Mouse (Mus musculus) embryonic facial prominence, embryonic 13.5 days (tissue): Measurements from ENCODE around the gene Abl2. TPM values are rescaled to one million over a fixed set of nuclear protein-coding genes. Genes with fewer than 3 reads are reported as not detected.

Experiments used
- ATAC-seq: fragments of 200-750 bp; cut with Nextera tagmentation; 2 replicates; pipeline ENCODE4 v1.8.0; 2017; ENCODE audit warnings: low read depth; ENCODE audit not compliant: insufficient number of reproducible peaks, insufficient read depth, low FRiP score, low TSS enrichment
- H3K27ac ChIP-seq: fragments of 300-500 bp; sonication (generic); 2 replicates; pipeline ENCODE4 v1.5.1; 2015; ENCODE audit warnings: moderate library complexity, mild to moderate bottlenecking, inconsistent platforms
- H3K27me3 ChIP-seq: fragments of 300-500 bp; sonication (generic); 2 replicates; pipeline ENCODE4 v1.6.1; 2015; ENCODE audit warnings: mild to moderate bottlenecking, inconsistent platforms
- H3K36me3 ChIP-seq: fragments of 300-500 bp; sonication (generic); 2 replicates; pipeline ENCODE4 v1.6.1; 2015; ENCODE audit warnings: mild to moderate bottlenecking, inconsistent platforms
- H3K4me1 ChIP-seq: fragments of 300-500 bp; sonication (generic); 2 replicates; pipeline ENCODE4 v1.6.1; 2015; ENCODE audit warnings: inconsistent platforms
- H3K4me2 ChIP-seq: fragments of 300-500 bp; sonication (generic); 2 replicates; pipeline ENCODE4 v1.6.1; 2015; ENCODE audit warnings: moderate library complexity, mild to moderate bottlenecking, inconsistent platforms
- H3K4me3 ChIP-seq: fragments of 300-500 bp; sonication (generic); 2 replicates; pipeline ENCODE4 v1.5.1; 2015; ENCODE audit warnings: mild to moderate bottlenecking, inconsistent platforms
- H3K9ac ChIP-seq: fragments of 300-500 bp; sonication (generic); 2 replicates; pipeline ENCODE4 v1.6.1; 2015; ENCODE audit warnings: mild to moderate bottlenecking, inconsistent platforms
- H3K9me3 ChIP-seq: fragments of 300-500 bp; sonication (generic); 2 replicates; pipeline ENCODE4 v1.6.1; 2016; ENCODE audit warnings: inconsistent platforms
- WGBS: fragments of 180-500 bp; shearing (Covaris S2); methylation state at CpG from one replicate; pipeline ENCODE4 v1.1.7; 2015; ENCODE audit warnings: mixed read lengths; 5-methylcytosine and 5-hydroxymethylcytosine counted together
- polyA plus RNA-seq: library from polyadenylated mRNA; unstranded; fragments of >200 nt; fragmentation: Nextera tagmentation; extraction: Ambion mirVana; gene quantifications from 2 replicates; pipeline ENCODE4 v1.2.1, GENCODE M21; 2015

Abl2 gene
- polyA plus RNA-seq, 1 experiment from 2014 or later: 5.2 TPM

DNA sequence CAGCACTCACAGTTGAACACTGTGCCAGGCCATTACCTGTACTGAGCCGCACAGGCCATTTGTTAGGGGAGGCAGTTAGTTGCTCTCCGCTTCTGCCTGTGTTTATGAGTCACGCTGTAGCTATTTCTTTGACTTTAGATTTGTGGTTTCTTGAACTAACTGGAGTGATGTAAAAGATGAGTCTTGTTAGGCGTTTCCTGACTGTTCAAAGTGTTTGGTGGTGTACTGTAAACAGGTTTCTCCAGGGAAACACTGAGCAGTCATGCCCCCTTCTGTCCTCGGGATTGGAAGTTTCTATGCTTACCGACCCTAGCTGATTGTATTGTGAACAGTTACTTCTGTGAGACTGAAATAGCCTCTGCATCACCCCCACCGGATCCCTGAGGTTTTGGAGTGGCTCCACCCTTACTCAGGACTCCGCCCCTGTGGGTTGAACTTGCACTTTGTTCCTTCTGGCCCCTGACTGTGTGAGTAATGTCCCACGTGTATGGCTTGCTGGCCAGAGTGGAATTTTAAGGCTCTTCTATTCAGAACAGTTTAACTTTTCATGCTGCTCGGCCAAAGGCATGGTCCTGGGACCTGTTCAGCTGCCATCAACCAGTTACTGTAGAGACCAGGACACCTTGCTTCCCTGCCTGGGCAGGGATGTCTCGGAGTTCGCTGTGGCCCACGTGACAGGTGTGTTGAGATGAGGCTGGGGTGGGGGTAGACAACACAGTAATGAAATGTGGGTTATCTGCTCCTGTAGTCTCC is 57.0 kb downstream of the Abl2 start:
- WGBS: 24% methylated on average over 13 of the region's 13 CpGs
- peak overlapping the region; percentile 1; the same call in 1 of the 2 replicates for H3K9ac ChIP-seq
- H3K4me2 ChIP-seq: peak overlapping the region; percentile 37
- H3K27me3 ChIP-seq: no peaks in the 10 kb centered on the region
- peak overlapping the region; percentile 60 for H3K27ac ChIP-seq
- H3K4me3 ChIP-seq: peak overlapping the region; percentile 13; the same call in 1 of the 2 replicates
- no peaks in the 10 kb centered on the region for H3K9me3 ChIP-seq
- no peak for ATAC-seq
- H3K4me1 ChIP-seq: peaks cover 37% of the 10 kb centered on the region
- no peaks in the 10 kb centered on the region for H3K36me3 ChIP-seq

DNA sequence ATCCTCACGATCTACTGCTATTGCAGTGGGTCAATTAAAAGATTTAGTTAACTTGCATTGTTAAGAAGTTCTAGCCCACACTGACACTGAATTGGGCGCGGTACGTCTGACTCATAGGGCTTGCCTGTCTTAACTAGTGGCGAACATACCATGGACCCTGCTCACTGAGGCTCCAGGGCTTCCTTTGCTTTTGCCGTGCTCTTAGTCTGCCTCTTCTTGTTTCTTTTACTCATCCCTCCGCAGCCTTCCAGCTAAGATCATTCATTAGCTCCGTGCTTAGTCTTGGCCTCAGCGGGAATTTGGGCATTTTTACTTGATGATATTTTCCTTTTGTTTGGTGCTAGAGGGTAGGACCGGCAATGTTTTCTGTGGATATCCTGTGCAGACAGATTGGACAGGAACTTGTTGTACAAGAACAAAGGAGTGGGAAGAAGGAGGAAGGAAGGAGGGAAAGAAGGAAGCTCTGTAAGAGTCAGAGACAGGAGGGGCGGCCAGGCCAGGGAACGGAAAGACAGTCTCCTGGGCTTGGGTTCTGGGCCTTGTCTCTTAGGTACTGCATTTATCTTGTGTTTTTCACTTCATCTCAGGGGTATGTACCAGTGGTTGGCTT is 58.5 kb downstream of the Abl2 start:
- H3K4me2 ChIP-seq: peak overlapping the region; percentile 2; the same call in 1 of the 2 replicates
- 28% methylated on average over 12 of the region's 12 CpGs for WGBS
- no peak overlapping the region for H3K4me3 ChIP-seq
- no peaks in the 10 kb centered on the region for H3K27me3 ChIP-seq
- no peaks in the 10 kb centered on the region for H3K9me3 ChIP-seq
- peak overlapping the region; percentile 19; the same call in 1 of the 2 replicates for H3K27ac ChIP-seq
- H3K9ac ChIP-seq: no peak overlapping the region
- no peaks in the 10 kb centered on the region for H3K36me3 ChIP-seq
- H3K4me1 ChIP-seq: peaks cover 41% of the 10 kb centered on the region
- no peak for ATAC-seq

DNA sequence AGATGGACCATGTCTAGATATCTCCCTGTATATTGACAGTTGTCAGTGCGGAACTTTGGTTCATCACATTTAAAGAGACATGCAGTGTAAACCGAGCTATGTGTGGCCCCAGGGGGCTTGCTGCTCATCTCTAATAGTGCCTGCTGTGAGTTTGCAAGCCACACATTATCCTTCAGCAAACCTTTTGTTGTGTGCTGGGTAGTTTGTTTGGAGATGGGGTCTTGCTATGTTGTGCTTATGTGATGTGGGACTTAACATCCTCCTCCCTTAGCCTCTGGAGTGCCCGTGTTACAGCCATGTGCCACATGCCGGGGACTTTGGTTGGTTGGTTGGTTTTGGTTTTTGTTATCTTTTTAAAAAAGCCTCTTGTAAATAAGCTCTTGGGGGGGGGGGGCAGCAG is 59.2 kb downstream of the Abl2 start:
- Histone ChIP-seq H3K27ac (no peak overlapping the region), H3K27me3 (no peaks in the 10 kb centered on the region), H3K9me3 (no peaks in the 10 kb centered on the region), H3K4me3 (no peak overlapping the region), H3K9ac (no peak overlapping the region), H3K4me1 (peaks cover 41% of the 10 kb centered on the region), H3K36me3 (peaks cover 4% of the 10 kb centered on the region; the same call in 1 of the 2 replicates), H3K4me2 (peak overlapping the region; percentile 2; the same call in 1 of the 2 replicates)
- ATAC-seq: no peak
- WGBS: 51% methylated on average over 4 of the region's 4 CpGs

DNA sequence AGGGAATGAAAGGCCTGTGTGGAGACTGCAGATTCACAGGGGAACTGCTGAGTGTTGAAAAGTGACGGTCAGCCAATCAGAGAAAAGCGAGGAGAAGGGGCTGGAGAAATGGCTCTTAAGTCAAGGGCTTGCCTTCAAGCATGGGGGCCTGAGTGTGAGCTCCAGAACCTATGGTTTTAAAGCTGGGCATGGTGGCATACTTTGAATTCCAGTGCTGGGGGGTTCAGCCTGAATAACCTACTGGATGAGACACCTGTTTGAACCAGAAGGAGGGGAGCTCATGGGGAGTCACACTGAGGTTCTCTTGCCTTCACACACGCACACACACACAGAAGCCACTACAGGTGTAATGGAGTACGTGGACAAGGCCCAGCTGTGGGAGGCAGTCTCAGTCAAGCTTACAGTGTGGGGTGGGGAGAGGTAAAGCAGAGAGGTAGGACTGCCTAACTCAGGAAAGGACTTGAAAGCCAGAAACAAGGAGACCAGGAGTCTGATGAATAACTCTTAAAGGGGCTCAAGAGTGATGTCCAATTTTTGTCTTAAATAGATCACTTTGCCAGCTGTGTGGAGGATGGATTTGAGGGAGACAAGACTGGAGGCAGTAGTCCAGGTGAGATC is 61.8 kb downstream of the Abl2 start:
- H3K9me3 ChIP-seq: no peaks in the 10 kb centered on the region
- H3K9ac ChIP-seq: no peak overlapping the region
- no peaks in the 10 kb centered on the region for H3K27me3 ChIP-seq
- peaks cover 9% of the 10 kb centered on the region for H3K36me3 ChIP-seq
- no peak for ATAC-seq
- peaks cover 29% of the 10 kb centered on the region for H3K4me1 ChIP-seq
- H3K4me3 ChIP-seq: no peak overlapping the region
- no peak overlapping the region for H3K4me2 ChIP-seq
- WGBS: 77% methylated on average over 4 of the region's 4 CpGs
- no peak overlapping the region for H3K27ac ChIP-seq

DNA sequence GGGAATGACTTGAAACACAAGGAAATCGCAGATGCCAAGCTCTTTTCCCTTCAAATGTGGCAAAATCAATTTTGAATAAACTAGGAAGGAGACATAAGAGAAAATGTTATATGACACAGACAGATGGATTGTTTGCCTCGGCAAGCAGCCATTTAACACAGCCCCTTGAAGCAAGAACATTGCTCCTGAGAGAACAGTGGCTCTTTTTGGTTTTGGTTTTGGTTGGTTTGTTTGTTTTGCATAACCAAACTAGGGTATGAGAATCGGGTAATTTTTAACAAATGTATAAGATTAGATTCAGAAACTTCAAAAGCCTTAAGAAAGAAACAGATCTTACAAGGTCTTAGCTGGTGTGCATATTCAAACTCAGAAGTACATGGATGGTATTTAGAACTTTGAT is 62.4 kb downstream of the Abl2 start:
- Histone ChIP-seq H3K9ac (no peak overlapping the region), H3K27me3 (no peaks in the 10 kb centered on the region), H3K4me1 (peaks cover 23% of the 10 kb centered on the region), H3K36me3 (peaks cover 15% of the 10 kb centered on the region), H3K9me3 (no peaks in the 10 kb centered on the region), H3K4me3 (no peak overlapping the region), H3K27ac (no peak overlapping the region), H3K4me2 (no peak overlapping the region)
- no peak for ATAC-seq
- 61% methylated on average over 3 of the region's 3 CpGs for WGBS

DNA sequence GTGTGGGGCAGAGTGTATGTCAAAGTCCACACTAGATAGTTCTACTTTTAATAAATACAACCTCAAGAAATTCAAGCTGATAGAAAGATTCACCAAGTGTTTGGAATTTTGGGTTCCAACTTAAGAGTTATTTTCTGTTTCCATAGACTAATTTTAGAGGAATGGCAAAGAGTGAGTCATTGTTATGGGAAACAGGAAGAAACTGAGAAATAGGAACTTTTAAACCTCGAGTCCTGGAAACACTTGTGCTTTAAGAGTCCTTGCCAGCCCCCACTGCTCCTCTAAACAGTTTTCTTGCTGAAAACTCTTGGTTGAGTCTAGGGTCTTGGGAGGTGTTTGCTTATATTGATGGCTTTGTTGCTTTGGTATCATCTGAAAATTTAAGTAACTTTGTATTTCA is 65.6 kb downstream of the Abl2 start:
- WGBS: 79% methylated on average over 1 of the region's 1 CpGs
- Histone ChIP-seq H3K27me3 (no peaks in the 10 kb centered on the region), H3K9me3 (no peaks in the 10 kb centered on the region), H3K36me3 (peaks cover 16% of the 10 kb centered on the region), H3K27ac (no peak overlapping the region), H3K4me1 (peaks cover 10% of the 10 kb centered on the region), H3K4me2 (no peak overlapping the region), H3K4me3 (no peak overlapping the region), H3K9ac (no peak overlapping the region)
- no peak for ATAC-seq

DNA sequence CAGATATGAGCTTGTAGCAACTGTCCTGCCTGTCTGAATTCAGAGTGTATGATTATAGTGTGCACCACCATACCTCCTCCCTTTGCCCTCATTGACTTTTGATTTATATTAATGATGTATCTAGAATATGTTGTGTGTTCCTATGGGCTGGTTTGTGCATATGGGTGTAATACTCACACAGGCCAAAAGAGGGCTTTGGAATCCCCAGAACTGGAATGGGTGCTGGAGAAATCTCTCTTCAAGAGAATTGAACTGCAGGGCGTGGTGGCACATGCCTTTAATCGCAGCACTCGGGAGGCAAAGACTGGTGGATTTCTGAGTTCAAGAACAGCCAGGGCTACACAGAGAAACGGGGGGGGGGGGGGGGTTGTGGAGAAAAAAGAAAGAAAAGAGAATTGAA is 68.1 kb downstream of the Abl2 start:
- H3K9ac ChIP-seq: no peak overlapping the region
- H3K27me3 ChIP-seq: no peaks in the 10 kb centered on the region
- H3K36me3 ChIP-seq: peaks cover 38% of the 10 kb centered on the region
- H3K9me3 ChIP-seq: no peaks in the 10 kb centered on the region
- no peak overlapping the region for H3K27ac ChIP-seq
- H3K4me1 ChIP-seq: no peaks in the 10 kb centered on the region
- no peak overlapping the region for H3K4me2 ChIP-seq
- ATAC-seq: no peak
- 79% methylated on average over 4 of the region's 4 CpGs for WGBS
- no peak overlapping the region for H3K4me3 ChIP-seq

DNA sequence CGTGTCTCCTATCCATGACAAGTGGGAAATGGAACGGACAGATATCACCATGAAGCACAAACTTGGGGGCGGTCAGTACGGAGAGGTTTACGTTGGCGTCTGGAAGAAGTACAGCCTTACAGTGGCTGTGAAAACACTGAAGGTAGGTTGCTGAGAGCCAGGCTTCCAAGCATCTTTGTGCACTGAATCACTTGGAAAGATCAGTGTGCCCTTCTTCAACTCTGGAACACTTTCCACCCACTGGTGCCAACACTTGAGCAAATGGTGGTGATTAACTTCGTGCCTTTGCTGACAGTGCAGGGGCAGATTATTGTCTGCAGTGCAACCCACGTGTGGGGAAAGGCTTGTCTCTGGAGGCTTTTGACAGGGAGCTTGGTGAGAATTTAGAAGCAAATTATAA is 71.4 kb downstream of the Abl2 start:
- Histone ChIP-seq H3K4me3 (no peak overlapping the region), H3K36me3 (peaks cover 55% of the 10 kb centered on the region), H3K9ac (no peak overlapping the region), H3K4me2 (no peak overlapping the region), H3K27me3 (no peaks in the 10 kb centered on the region), H3K9me3 (no peaks in the 10 kb centered on the region), H3K27ac (no peak overlapping the region), H3K4me1 (no peaks in the 10 kb centered on the region)
- no peak for ATAC-seq
- WGBS: 94% methylated on average over 8 of the region's 8 CpGs

DNA sequence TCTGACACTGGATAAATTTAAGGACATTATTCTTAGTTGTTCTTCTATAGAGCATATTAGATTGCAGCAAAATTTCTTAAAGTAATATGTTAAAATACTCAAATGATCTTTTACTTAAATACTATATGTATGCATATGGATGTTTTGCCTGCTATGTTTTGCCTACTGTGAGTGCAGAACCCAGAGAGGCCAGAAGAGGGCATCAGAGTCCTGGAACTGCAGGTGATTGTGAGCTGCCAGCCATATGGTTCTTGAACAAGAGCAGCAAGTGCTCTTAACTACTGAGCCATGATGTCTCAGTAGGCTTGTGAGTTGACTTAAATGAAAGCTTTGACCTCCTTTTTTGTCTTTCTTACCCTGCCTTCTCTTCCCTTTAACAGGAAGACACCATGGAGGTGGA is 72.4 kb downstream of the Abl2 start:
- no peak overlapping the region for H3K4me2 ChIP-seq

DNA sequence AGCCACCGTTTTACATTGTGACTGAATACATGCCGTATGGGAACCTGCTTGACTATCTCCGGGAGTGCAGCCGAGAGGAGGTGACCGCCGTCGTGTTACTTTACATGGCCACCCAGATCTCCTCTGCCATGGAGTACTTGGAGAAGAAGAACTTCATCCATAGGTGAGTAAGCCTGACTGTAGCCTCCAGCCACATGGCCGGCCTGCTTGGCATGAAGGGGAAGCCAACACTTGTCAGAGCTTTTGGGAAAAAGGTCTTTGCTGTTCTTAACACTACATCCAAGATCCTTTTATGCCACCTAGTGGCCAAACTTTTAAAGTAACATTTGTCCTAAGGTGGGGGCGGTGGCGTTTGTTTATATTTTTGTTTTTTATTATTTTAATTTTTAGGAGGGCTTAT is 74.5 kb downstream of the Abl2 start:
- Histone ChIP-seq H3K27me3 (no peaks in the 10 kb centered on the region), H3K4me2 (no peak overlapping the region), H3K9me3 (no peaks in the 10 kb centered on the region), H3K27ac (no peak overlapping the region), H3K4me3 (no peak overlapping the region), H3K9ac (no peak overlapping the region), H3K36me3 (peaks cover 68% of the 10 kb centered on the region), H3K4me1 (no peaks in the 10 kb centered on the region)
- 74% methylated on average over 10 of the region's 10 CpGs for WGBS
- ATAC-seq: no peak

More for the DNA sequence above, 72.4 kb downstream of the Abl2 start:
- no peaks in the 10 kb centered on the region for H3K27me3 ChIP-seq
- H3K36me3 ChIP-seq: peaks cover 55% of the 10 kb centered on the region
- H3K9me3 ChIP-seq: no peaks in the 10 kb centered on the region
- H3K27ac ChIP-seq: no peak overlapping the region
- H3K4me1 ChIP-seq: no peaks in the 10 kb centered on the region
- no peak overlapping the region for H3K9ac ChIP-seq
- ATAC-seq: no peak
- no peak overlapping the region for H3K4me3 ChIP-seq

DNA sequence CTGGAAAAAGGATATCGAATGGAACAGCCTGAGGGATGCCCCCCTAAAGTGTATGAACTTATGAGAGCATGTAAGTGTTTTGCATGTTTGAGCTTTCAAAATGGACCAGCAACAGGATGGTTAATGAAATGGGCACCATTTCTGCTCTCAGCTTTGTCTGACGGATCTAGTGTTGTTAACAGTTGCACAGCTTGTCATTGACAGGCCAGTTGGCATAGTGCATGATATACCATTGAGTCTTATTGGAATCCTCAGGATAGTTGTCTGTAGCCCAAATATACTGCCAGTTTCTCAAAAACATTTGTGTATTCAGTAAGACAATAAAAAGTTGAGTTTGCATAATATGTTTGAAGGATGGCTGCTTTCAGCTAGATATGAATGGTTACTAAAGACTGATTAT is 76.6 kb downstream of the Abl2 start:
- ATAC-seq: no peak
- Histone ChIP-seq H3K4me2 (no peak overlapping the region), H3K4me3 (no peak overlapping the region), H3K27me3 (no peaks in the 10 kb centered on the region), H3K9me3 (no peaks in the 10 kb centered on the region), H3K4me1 (no peaks in the 10 kb centered on the region), H3K27ac (no peak overlapping the region), H3K9ac (no peak overlapping the region), H3K36me3 (peaks cover 66% of the 10 kb centered on the region)
- 82% methylated on average over 2 of the region's 2 CpGs for WGBS

DNA sequence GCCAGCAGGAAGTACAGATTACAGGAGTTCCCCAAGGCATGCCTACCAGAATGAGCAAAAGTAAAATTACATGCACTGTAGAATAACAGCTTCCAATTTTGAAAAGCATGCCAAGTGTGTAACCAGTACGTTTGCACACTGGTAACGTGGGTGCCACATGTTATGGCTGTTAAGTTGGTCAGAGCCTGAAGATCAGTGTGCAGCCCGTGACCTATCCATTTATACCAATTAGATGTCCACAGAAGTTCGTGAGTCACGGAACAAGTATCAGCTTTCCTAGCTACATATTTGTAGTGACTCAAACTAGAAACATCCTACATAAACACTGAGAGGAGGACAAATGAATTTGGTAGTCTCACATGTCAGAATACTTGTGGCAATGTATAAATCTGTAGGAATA is 80.9 kb downstream of the Abl2 start:
- Histone ChIP-seq H3K9me3 (no peaks in the 10 kb centered on the region), H3K27me3 (no peaks in the 10 kb centered on the region), H3K27ac (no peak overlapping the region), H3K36me3 (peaks cover 57% of the 10 kb centered on the region), H3K4me1 (peaks cover 24% of the 10 kb centered on the region), H3K4me2 (no peak overlapping the region), H3K9ac (no peak overlapping the region), H3K4me3 (no peak overlapping the region)
- ATAC-seq: no peak
- 55% methylated on average over 5 of the region's 5 CpGs for WGBS
